Mouse (Mus musculus) E14TG2a.4 (cell line): ENCODE measurements around the gene Zfp663.

Source experiments
- CTCF ChIP-seq: conservative IDR thresholded peaks from 2 replicates; pipeline ENCODE4 v1.5.1; 2014; ENCODE audit warnings: low read length
- POU5F1 ChIP-seq: IDR thresholded peaks from 2 replicates; pipeline ENCODE4 v1.6.1; 2014; ENCODE audit warnings: low read length, borderline replicate concordance

GRCm38 (mm10) chr2:165328746-165329145 is 39.8 kb downstream of the Zfp663 start:
- TF ChIP-seq CTCF = no peak
- no peak for TF ChIP-seq POU5F1
